Mouse (Mus musculus) embryonic facial prominence, embryonic 15.5 days (tissue): ENCODE data around the gene Ncam2. TPM values are rescaled to one million over a fixed set of nuclear protein-coding genes. Genes with fewer than 3 reads are reported as not detected.

Experiments
- ATAC-seq: fragments of 200-750 bp; cut with Nextera tagmentation; 2 replicates; pipeline ENCODE4 v1.8.0; 2017; ENCODE audit warnings: low read depth, moderate TSS enrichment; ENCODE audit not compliant: insufficient number of reproducible peaks, low FRiP score, low TSS enrichment
- H3K27ac ChIP-seq: fragments of 300-500 bp; sonication (generic); replicated peaks from 2 replicates; pipeline ENCODE4 v1.5.1; 2015; ENCODE audit warnings: mild to moderate bottlenecking, inconsistent platforms
- H3K27me3 ChIP-seq: fragments of 300-500 bp; sonication (generic); 2 replicates; pipeline ENCODE4 v1.6.1; 2015; ENCODE audit warnings: inconsistent platforms
- H3K36me3 ChIP-seq: fragments of 300-500 bp; sonication (generic); 2 replicates; pipeline ENCODE4 v1.6.1; 2015; ENCODE audit warnings: mild to moderate bottlenecking, inconsistent platforms
- H3K4me1 ChIP-seq: fragments of 300-500 bp; sonication (generic); 2 replicates; pipeline ENCODE4 v1.6.1; 2015; ENCODE audit warnings: inconsistent platforms
- H3K4me2 ChIP-seq: fragments of 300-500 bp; sonication (generic); replicated peaks from 2 replicates; pipeline ENCODE4 v1.6.1; 2015; ENCODE audit warnings: mild to moderate bottlenecking, inconsistent platforms
- H3K4me3 ChIP-seq: fragments of 300-500 bp; sonication (generic); replicated peaks from 2 replicates; pipeline ENCODE4 v1.5.1; 2015; ENCODE audit warnings: mild to moderate bottlenecking, inconsistent platforms
- H3K9ac ChIP-seq: fragments of 300-500 bp; sonication (generic); 2 replicates; pipeline ENCODE4 v1.6.1; 2015; ENCODE audit warnings: inconsistent platforms
- H3K9me3 ChIP-seq: fragments of 300-500 bp; sonication (generic); replicated peaks from 2 replicates; pipeline ENCODE4 v1.6.1; 2016; ENCODE audit warnings: inconsistent platforms
- WGBS: fragments of 180-500 bp; shearing (Covaris S2); methylation state at CpG from one replicate; pipeline ENCODE4 v1.1.7; 2015; 5-methylcytosine and 5-hydroxymethylcytosine counted together
- polyA plus RNA-seq: library from polyadenylated mRNA; unstranded; fragments of >200 nt; fragmentation: Nextera tagmentation; extraction: Ambion mirVana; gene quantifications from 2 replicates; pipeline ENCODE4 v1.2.1, GENCODE M21; 2015

Gene Ncam2
- polyA plus RNA-seq = 3.4 TPM in 2 replicates

- no peaks in the 10 kb centered on the region for H3K36me3 ChIP-seq
- H3K4me3 ChIP-seq = peak within 1 kb of the TSS; percentile 59
- peaks cover 4% of the 10 kb centered on the region; the same call in 1 of the 2 replicates for H3K4me1 ChIP-seq
- 0 out of 2 replicates have a peak within 1 kb of the TSS, but pooled peaks have one; percentile 17 for H3K27ac ChIP-seq
- H3K4me2 ChIP-seq = peak within 1 kb of the TSS; percentile 90
- no peaks in the 10 kb centered on the region for H3K27me3 ChIP-seq
- H3K9me3 ChIP-seq = no peaks in the 10 kb centered on the region
- H3K9ac ChIP-seq = 0 out of 2 replicates have a peak within 1 kb of the TSS, but pooled peaks have one; percentile 31
- ATAC-seq = peak; percentile 80
- WGBS = under 1% methylated on average over 46 of the region's 70 CpGs
These were observed at the start of gene Ncam2 for GRCm38 (mm10) chr16:81200201-81201071. TSS of gene Ncam2 (plus strand) at chr16:81200697.

- Histone ChIP-seq H3K27ac (no peak overlapping the region), H3K4me1 (no peaks in the 10 kb centered on the region), H3K9ac (no peak overlapping the region), H3K9me3 (no peaks in the 10 kb centered on the region), H3K27me3 (no peaks in the 10 kb centered on the region), H3K36me3 (no peaks in the 10 kb centered on the region), H3K4me2 (no peak overlapping the region), H3K4me3 (no peak overlapping the region)
- WGBS = 83% methylated on average over 2 of the region's 2 CpGs
- no peak for ATAC-seq
These were observed 29.7 kb upstream of the Ncam2 start for GRCm38 (mm10) chr16:81170828-81171227.

GRCm38 (mm10) chr16:81175302-81175943 is 25.1 kb upstream of the Ncam2 start:
- Histone ChIP-seq H3K27me3 (no peaks in the 10 kb centered on the region), H3K27ac (no peak overlapping the region), H3K4me1 (no peaks in the 10 kb centered on the region), H3K9ac (no peak overlapping the region), H3K4me3 (no peak overlapping the region), H3K4me2 (no peak overlapping the region), H3K36me3 (no peaks in the 10 kb centered on the region), H3K9me3 (no peaks in the 10 kb centered on the region)
- WGBS = 46% methylated on average over 8 of the region's 8 CpGs
- ATAC-seq = no peak

DNA sequence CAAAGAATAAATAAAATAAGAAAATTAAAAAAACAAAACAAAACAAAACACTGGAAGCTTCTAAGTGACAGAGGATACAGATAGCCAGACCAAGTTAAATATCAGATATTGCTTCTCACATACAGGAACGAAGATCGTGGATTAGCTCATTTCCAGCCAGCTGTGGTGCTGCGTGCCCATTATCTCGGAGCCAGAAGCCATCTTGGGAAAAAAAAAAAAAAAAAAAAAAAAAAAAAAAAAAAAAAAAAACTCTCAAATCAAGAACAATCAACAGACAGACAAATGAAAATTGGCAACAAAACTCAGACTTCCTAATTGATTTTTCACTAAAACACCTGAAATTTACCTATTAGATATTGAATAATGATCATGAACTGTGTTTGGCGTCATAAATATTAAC is 20.7 kb upstream of the Ncam2 start:
- Histone ChIP-seq H3K9me3 (no peaks in the 10 kb centered on the region), H3K4me1 (no peaks in the 10 kb centered on the region), H3K4me3 (no peak overlapping the region), H3K27me3 (no peaks in the 10 kb centered on the region), H3K4me2 (no peak overlapping the region), H3K27ac (no peak overlapping the region), H3K36me3 (no peaks in the 10 kb centered on the region), H3K9ac (no peak overlapping the region)
- ATAC-seq = no peak
- 87% methylated on average over 5 of the region's 5 CpGs for WGBS

GRCm38 (mm10) chr16:81187579-81188179 is 12.8 kb upstream of the Ncam2 start:
- Histone ChIP-seq H3K27ac (no peak overlapping the region), H3K9me3 (no peaks in the 10 kb centered on the region), H3K36me3 (no peaks in the 10 kb centered on the region), H3K4me3 (no peak overlapping the region), H3K9ac (no peak overlapping the region), H3K4me1 (no peaks in the 10 kb centered on the region), H3K4me2 (no peak overlapping the region), H3K27me3 (no peaks in the 10 kb centered on the region)
- no peak for ATAC-seq
- WGBS = 77% methylated on average over 16 of the region's 16 CpGs

DNA sequence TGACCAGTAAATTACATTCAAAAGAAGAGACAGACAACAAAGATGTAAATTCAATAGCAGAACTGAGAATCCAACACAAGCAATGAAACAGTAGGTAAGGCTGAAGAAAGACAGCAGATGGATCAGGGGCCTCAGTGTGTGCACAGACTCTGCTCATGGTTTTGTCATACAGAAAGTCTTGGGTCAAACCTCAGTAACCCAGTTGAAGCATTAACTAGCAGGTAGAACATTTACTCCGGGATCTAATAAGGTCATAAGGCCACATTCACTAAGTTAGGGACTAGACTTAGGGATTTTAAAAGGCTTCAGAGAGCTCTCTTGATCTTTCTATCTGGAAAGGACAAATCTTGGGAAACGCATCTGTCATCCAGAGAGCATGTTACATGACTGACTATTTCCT is 8.9 kb upstream of the Ncam2 start:
- Histone ChIP-seq H3K4me1 (no peaks in the 10 kb centered on the region), H3K36me3 (no peaks in the 10 kb centered on the region), H3K27me3 (no peaks in the 10 kb centered on the region), H3K4me2 (no peak overlapping the region), H3K9ac (no peak overlapping the region), H3K4me3 (no peak overlapping the region), H3K9me3 (no peaks in the 10 kb centered on the region), H3K27ac (no peak overlapping the region)
- WGBS = 86% methylated on average over 2 of the region's 2 CpGs
- ATAC-seq = no peak

GRCm38 (mm10) chr16:81192607-81193006 is 7.9 kb upstream of the Ncam2 start:
- H3K27ac ChIP-seq = no peak overlapping the region
- no peaks in the 10 kb centered on the region for H3K27me3 ChIP-seq
- H3K4me2 ChIP-seq = no peak overlapping the region
- ATAC-seq = no peak
- H3K4me3 ChIP-seq = no peak overlapping the region
- no peak overlapping the region for H3K9ac ChIP-seq
- H3K36me3 ChIP-seq = no peaks in the 10 kb centered on the region
- no peaks in the 10 kb centered on the region for H3K9me3 ChIP-seq
- 59% methylated on average over 4 of the region's 4 CpGs for WGBS
- H3K4me1 ChIP-seq = no peaks in the 10 kb centered on the region

- no peak for ATAC-seq
- H3K9me3 ChIP-seq = no peaks in the 10 kb centered on the region
- H3K9ac ChIP-seq = no peak overlapping the region
- WGBS = 61% methylated on average over 5 of the region's 5 CpGs
- H3K36me3 ChIP-seq = no peaks in the 10 kb centered on the region
- no peak overlapping the region for H3K4me2 ChIP-seq
- H3K27me3 ChIP-seq = no peaks in the 10 kb centered on the region
- H3K27ac ChIP-seq = no peak overlapping the region
- no peak overlapping the region for H3K4me3 ChIP-seq
- peaks cover 4% of the 10 kb centered on the region; the same call in 1 of the 2 replicates for H3K4me1 ChIP-seq
These were observed 1.0 kb upstream of the Ncam2 start for GRCm38 (mm10) chr16:81199467-81199866.

GRCm38 (mm10) chr16:81201471-81201870 is 974 bp downstream of the Ncam2 start:
- 35% methylated on average over 5 of the region's 5 CpGs for whole genome bisulfite sequencing
- no peak for ATAC-seq
- Histone ChIP-seq H3K36me3 (no peaks in the 10 kb centered on the region), H3K4me3 (peak overlapping the region; percentile 59), H3K27ac (no peak overlapping the region), H3K4me2 (peak overlapping the region; percentile 90), H3K4me1 (peaks cover 4% of the 10 kb centered on the region; the same call in 1 of the 2 replicates), H3K9me3 (no peaks in the 10 kb centered on the region), H3K9ac (no peak overlapping the region), H3K27me3 (no peaks in the 10 kb centered on the region)

DNA sequence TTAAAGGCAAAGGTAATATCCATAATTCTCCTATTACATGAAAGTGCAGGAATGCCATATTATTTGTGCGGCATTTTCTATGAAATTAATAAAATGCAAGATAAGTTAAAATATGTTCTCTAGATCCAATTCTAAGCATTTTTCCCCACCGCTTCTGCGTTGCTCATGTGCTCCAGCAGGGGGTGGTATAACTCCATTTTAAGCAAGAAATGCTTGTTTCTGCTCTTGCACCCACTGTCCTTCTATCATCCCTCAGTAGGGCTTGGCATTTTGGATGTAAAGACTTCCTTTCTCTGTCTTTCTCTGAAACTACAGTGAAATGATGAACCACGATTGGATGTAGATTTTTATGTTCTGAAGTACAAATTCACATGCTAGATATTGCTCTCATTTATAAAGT is 1.5 kb downstream of the Ncam2 start:
- H3K4me1 ChIP-seq = peaks cover 4% of the 10 kb centered on the region; the same call in 1 of the 2 replicates
- no peaks in the 10 kb centered on the region for H3K36me3 ChIP-seq
- no peak overlapping the region for H3K4me3 ChIP-seq
- H3K27ac ChIP-seq = no peak overlapping the region
- WGBS = 7% methylated on average over 4 of the region's 4 CpGs
- no peak overlapping the region for H3K4me2 ChIP-seq
- ATAC-seq = no peak
- no peaks in the 10 kb centered on the region for H3K27me3 ChIP-seq
- no peaks in the 10 kb centered on the region for H3K9me3 ChIP-seq
- H3K9ac ChIP-seq = no peak overlapping the region

DNA sequence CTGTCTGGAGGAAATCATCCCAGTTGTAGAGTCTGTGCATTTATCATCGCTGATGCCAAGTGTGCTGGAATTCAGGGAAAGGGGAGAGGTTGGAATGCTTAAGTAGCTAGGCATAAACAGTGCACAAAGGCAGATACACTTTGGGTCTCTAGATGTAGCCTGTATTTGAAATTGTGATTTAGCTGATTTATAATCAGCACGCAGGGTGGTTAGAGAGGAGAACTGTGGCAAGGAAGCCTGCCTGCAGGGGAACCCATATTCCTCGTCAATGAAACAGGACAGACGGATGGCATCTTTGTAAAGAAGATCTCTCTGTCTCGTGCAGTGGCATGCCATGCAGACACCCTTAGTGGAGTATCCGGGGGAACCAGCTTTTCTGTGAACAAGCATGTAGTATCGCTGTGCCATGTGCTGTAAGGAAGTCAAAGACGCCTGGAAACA is 2.2 kb downstream of the Ncam2 start:
- H3K9me3 ChIP-seq = no peaks in the 10 kb centered on the region
- no peaks in the 10 kb centered on the region for H3K36me3 ChIP-seq
- no peak overlapping the region for H3K4me2 ChIP-seq
- WGBS = 59% methylated on average over 8 of the region's 8 CpGs
- no peak overlapping the region for H3K27ac ChIP-seq
- no peak overlapping the region for H3K4me3 ChIP-seq
- H3K27me3 ChIP-seq = no peaks in the 10 kb centered on the region
- peaks cover 4% of the 10 kb centered on the region; the same call in 1 of the 2 replicates for H3K4me1 ChIP-seq
- no peak for ATAC-seq
- H3K9ac ChIP-seq = no peak overlapping the region
